Mouse (Mus musculus): ENCODE data around the gene Clp1.
A peak's percentile ranks its signal among the peaks of the same experiment; 100 is the strongest.
"Not testable (repeated sequence)": the region's sequence is repeated elsewhere in the genome, so short reads cannot be mapped to it uniquely, and the experiment has no call there.

The Clp1 gene

GRCm38 (mm10) chr2:84738271-84738911, 11.2 kb upstream of the Clp1 start:
- no peak for DNase-seq

GRCm38 (mm10) chr2:84737451-84737925, 10.3 kb upstream of the Clp1 start:
- no peak for DNase-seq

GRCm38 (mm10) chr2:84736312-84737161, 9.4 kb upstream of the Clp1 start:
- DNase-seq = no peak

GRCm38 (mm10) chr2:84735346-84735920, 8.3 kb upstream of the Clp1 start:
- no peak for DNase-seq

GRCm38 (mm10) chr2:84734919-84735318, 7.8 kb upstream of the Clp1 start:
- no peak for DNase-seq

- peak; percentile 43 for DNase-seq
Measured at GRCm38 (mm10) chr2:84734351-84734864, 7.3 kb upstream of the Clp1 start.

- DNase-seq = peak; percentile 69
Measured at GRCm38 (mm10) chr2:84733579-84734300, 6.6 kb upstream of the Clp1 start, which contains the start of gene Ypel4. Ypel4 (plus strand) TSS chr2:84734058.

GRCm38 (mm10) chr2:84732394-84732793, 5.2 kb upstream of the Clp1 start:
- DNase-seq = no peak

- no peak for DNase-seq
Measured at GRCm38 (mm10) chr2:84731206-84731605, 4.1 kb upstream of the Clp1 start.

GRCm38 (mm10) chr2:84728191-84728590, 1.0 kb upstream of the Clp1 start:
- not testable (repeated sequence) for DNase-seq

GRCm38 (mm10) chr2:84726716-84727115, 434 bp downstream of the Clp1 start:
- DNase-seq = no peak

- no peak for DNase-seq
Measured at GRCm38 (mm10) chr2:84725770-84726169, 1.4 kb downstream of the Clp1 start.

- no peak for DNase-seq
Measured at GRCm38 (mm10) chr2:84723856-84724255, 3.3 kb downstream of the Clp1 start.

GRCm38 (mm10) chr2:84721182-84721581, 6.0 kb downstream of the Clp1 start:
- DNase-seq = no peak

- no peak for DNase-seq
Measured at GRCm38 (mm10) chr2:84720718-84721117, 6.4 kb downstream of the Clp1 start.

GRCm38 (mm10) chr2:84717357-84717756, 9.8 kb downstream of the Clp1 start:
- DNase-seq = no peak

- no peak for DNase-seq
Measured at GRCm38 (mm10) chr2:84716423-84717355, 10.5 kb downstream of the Clp1 start.

- peak; percentile 43 for DNase-seq
Measured at GRCm38 (mm10) chr2:84715562-84716361, 11.4 kb downstream of the Clp1 start.

- peak; percentile 99 for DNase-seq
Measured at GRCm38 (mm10) chr2:84714811-84715561, 12.2 kb downstream of the Clp1 start, which contains the start of gene Zdhhc5. Zdhhc5 (minus strand) TSS chr2:84715180.

GRCm38 (mm10) chr2:84714422-84714810, 12.7 kb downstream of the Clp1 start:
- no peak for DNase-seq

All from right cerebral cortex, postnatal 4 days (tissue).